Mouse (Mus musculus): ENCODE measurements around the gene Rnf6. TPM values are rescaled to one million over a fixed set of nuclear protein-coding genes. Genes with fewer than 3 reads are reported as not detected.
"Not testable (repeated sequence)": the region's sequence is repeated elsewhere in the genome, so short reads cannot be mapped to it uniquely, and the experiment has no call there.

The Rnf6 gene
- polyA plus RNA-seq, 1 experiment from 2014 or later = 26.7 TPM

- no peak overlapping the region for H3K27ac ChIP-seq (replicated peaks)
- H3K4me2 ChIP-seq = no peak overlapping the region
- no peak overlapping the region for H3K9ac ChIP-seq
- no peak for ATAC-seq (ENCODE audit: low read depth)
- no peaks in the 10 kb centered on the region for H3K4me1 ChIP-seq (replicated peaks)
- H3K36me3 ChIP-seq = no peaks in the 10 kb centered on the region
- WGBS = 82% methylated on average over 1 of the region's 1 CpGs
- no peaks in the 10 kb centered on the region for H3K9me3 ChIP-seq
- no peak overlapping the region for H3K4me3 ChIP-seq
- H3K27me3 ChIP-seq = no peaks in the 10 kb centered on the region
These were observed 33.2 kb downstream of the Rnf6 start for GRCm38 (mm10) chr5:146188144-146188543.

- not testable (repeated sequence) for H3K36me3 ChIP-seq; H3K4me2 ChIP-seq; H3K4me3 ChIP-seq; ATAC-seq (ENCODE audit: low read depth); H3K27me3 ChIP-seq; H3K4me1 ChIP-seq (replicated peaks); H3K27ac ChIP-seq (replicated peaks); H3K9me3 ChIP-seq; H3K9ac ChIP-seq
- 34% methylated on average over 5 of the region's 5 CpGs for WGBS
These were observed 33.9 kb downstream of the Rnf6 start for GRCm38 (mm10) chr5:146187441-146187840.

- H3K4me3 ChIP-seq; ATAC-seq (ENCODE audit: low read depth); H3K4me1 ChIP-seq (replicated peaks); H3K9me3 ChIP-seq; H3K4me2 ChIP-seq; H3K36me3 ChIP-seq; H3K27me3 ChIP-seq; H3K27ac ChIP-seq (replicated peaks); H3K9ac ChIP-seq: not testable (repeated sequence)
- WGBS = 87% methylated on average over 4 of the region's 4 CpGs
These were observed 36.2 kb downstream of the Rnf6 start, which contains the start of gene 1700001J03Rik for GRCm38 (mm10) chr5:146185204-146185603. TSS of gene 1700001J03Rik (minus strand) at chr5:146185304.

- H3K9ac ChIP-seq; H3K27me3 ChIP-seq; ATAC-seq (ENCODE audit: low read depth); H3K27ac ChIP-seq (replicated peaks); H3K36me3 ChIP-seq; H3K4me1 ChIP-seq (replicated peaks); H3K4me3 ChIP-seq; H3K9me3 ChIP-seq; H3K4me2 ChIP-seq: not testable (repeated sequence)
- 77% methylated on average over 4 of the region's 4 CpGs for WGBS
These were observed 48.6 kb downstream of the Rnf6 start for GRCm38 (mm10) chr5:146172744-146173143.

- H3K27ac ChIP-seq (replicated peaks); H3K9me3 ChIP-seq; H3K27me3 ChIP-seq; H3K4me3 ChIP-seq; H3K4me2 ChIP-seq; ATAC-seq (ENCODE audit: low read depth); H3K9ac ChIP-seq; H3K36me3 ChIP-seq; H3K4me1 ChIP-seq (replicated peaks): not testable (repeated sequence)
- 80% methylated on average over 2 of the region's 2 CpGs for WGBS
These were observed 50.7 kb downstream of the Rnf6 start, which contains the start of gene Gm6309 for GRCm38 (mm10) chr5:146170621-146171020. TSS of gene Gm6309 (minus strand) at chr5:146170721.

- not testable (repeated sequence) for H3K4me3 ChIP-seq; H3K4me1 ChIP-seq (replicated peaks); ATAC-seq (ENCODE audit: low read depth); H3K9ac ChIP-seq; H3K36me3 ChIP-seq; H3K27ac ChIP-seq (replicated peaks); H3K27me3 ChIP-seq; H3K4me2 ChIP-seq
- 92% methylated on average over 3 of the region's 3 CpGs for WGBS
- peaks cover 15% of the 10 kb centered on the region; the same call in 1 of the 2 replicates for H3K9me3 ChIP-seq
These were observed 60.9 kb downstream of the Rnf6 start, which contains the start of gene Gm5565 for GRCm38 (mm10) chr5:146160439-146160838. TSS of gene Gm5565 (minus strand) at chr5:146160539.

Other genes with a start within 250 kb of the Rnf6 start
- not detected in 2 replicates for gene Cyp3a25, start 211.9 kb downstream of the Rnf6 start, polyA plus RNA-seq (2015; fragmentation: Nextera tagmentation; extraction: Ambion mirVana)
- gene Cyp3a59, start 142.3 kb downstream of the Rnf6 start, polyA plus RNA-seq (2015; fragmentation: Nextera tagmentation; extraction: Ambion mirVana) = not detected in 2 replicates
- not detected in 2 replicates for gene Gm5565, start 61.0 kb downstream of the Rnf6 start, polyA plus RNA-seq (2015; fragmentation: Nextera tagmentation; extraction: Ambion mirVana)
- gene Gm6309, start 50.8 kb downstream of the Rnf6 start, polyA plus RNA-seq (2015; fragmentation: Nextera tagmentation; extraction: Ambion mirVana) = not detected in 2 replicates
- gene 1700001J03Rik, start 36.3 kb downstream of the Rnf6 start, polyA plus RNA-seq (2015; fragmentation: Nextera tagmentation; extraction: Ambion mirVana) = 0.45 TPM in 1 of 2 replicates, not detected in the other
- gene Cdk8, start 9.7 kb upstream of the Rnf6 start, polyA plus RNA-seq (2015; fragmentation: Nextera tagmentation; extraction: Ambion mirVana) = 20.4 and 21.7 TPM in 2 replicates
- gene Wasf3, start 163.4 kb upstream of the Rnf6 start, polyA plus RNA-seq (2015; fragmentation: Nextera tagmentation; extraction: Ambion mirVana) = 14.4 and 14.8 TPM in 2 replicates

All from neural tube, embryonic 13.5 days (tissue).